Mouse (Mus musculus) 416B (cell line): ENCODE data around the gene Zgpat.

ENCODE experiments used
- DNase-seq: peaks from one replicate; pipeline ENCODE4 v3.0.0; 2011; ENCODE audit warnings: low read depth

The Zgpat gene

DNA sequence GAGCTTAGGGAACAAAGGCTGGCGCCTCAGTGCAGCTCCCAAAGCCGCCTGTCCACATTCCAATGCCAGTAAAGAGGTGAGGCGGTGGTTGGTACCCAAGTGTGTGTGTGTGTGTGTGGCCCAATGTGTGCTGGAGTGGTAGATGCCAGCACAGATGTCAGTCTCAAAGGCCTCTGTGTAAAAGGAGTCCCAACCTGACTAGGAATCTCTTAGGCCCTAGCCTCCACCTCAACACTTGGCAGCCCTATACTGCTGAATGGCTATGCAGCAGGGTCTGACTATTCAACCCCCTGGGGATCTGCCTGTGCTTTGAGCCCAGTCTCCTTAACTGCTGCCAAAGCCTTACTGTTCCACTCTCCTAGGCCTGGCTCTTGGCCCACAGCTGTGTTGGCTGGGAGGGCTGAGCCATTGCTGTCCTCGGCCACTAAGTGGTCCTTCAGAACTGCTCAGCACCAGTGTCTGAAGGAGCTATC, 20.2 kb downstream of the Zgpat start:
- DNase-seq: no peak

- no peak for DNase-seq
These were observed 21.2 kb downstream of the Zgpat start for GRCm38 (mm10) chr2:181385885-181386284.

DNA sequence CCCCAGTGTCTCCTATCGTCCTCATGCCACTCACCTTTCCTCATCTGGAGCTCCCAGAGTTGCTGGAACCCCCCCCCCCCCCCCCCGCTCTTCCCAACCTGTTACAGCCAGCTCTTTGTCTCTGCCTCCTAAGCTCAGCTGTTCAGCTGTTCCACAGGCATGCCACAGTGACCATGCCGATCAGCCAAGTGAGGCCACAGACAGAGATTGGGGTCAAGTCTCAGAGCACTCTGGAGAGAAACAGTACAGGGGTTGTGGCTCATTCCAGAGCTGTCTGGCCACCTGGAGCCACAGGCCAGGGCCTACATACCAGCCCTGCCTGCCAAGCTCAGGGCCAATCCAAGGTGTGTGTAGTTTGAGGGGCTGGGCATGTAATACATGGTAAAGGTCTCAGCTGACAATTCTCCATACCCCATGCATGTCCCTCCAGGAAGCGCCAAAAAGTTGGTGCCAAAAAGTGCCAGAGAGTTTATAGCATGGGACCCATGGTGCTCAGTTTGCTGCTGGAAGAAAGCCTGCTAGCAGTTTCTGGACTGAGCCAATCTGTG, 22.0 kb downstream of the Zgpat start:
- DNase-seq: no peak

DNA sequence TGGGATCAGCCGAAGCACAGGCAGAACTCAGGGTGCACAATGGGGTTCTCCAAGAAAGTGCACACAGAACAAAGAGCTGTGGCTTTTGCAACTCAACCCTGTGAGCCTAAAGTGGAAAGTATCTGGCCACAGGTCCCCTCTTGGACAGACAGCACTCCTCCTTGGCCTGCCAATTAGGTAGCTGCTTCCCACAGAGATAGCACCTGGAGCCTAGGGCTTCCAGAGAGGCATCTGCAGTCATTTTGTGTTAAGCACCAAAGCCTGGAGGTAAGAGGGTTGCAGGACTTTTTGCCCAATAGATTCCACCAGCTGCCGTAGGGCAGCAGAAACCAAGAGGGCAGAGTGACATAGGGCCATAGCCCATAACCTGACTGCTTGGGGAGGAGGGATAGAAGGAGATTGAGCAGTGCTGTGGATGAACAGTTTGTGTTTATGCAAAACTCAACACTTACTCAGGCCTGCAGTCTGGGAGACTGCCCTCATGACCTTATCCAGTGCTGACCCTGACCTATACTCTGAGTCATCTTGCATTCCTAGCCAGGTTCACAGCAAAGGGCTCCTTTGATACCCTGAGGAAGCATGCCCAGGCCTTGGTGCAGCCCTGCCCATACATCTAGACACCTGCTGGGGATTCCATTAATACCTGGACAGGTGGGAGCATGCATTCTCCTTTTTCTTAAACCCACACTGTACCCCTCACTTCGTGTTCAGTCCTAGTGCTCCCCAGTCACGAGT, 25.6 kb downstream of the Zgpat start:
- no peak for DNase-seq

DNA sequence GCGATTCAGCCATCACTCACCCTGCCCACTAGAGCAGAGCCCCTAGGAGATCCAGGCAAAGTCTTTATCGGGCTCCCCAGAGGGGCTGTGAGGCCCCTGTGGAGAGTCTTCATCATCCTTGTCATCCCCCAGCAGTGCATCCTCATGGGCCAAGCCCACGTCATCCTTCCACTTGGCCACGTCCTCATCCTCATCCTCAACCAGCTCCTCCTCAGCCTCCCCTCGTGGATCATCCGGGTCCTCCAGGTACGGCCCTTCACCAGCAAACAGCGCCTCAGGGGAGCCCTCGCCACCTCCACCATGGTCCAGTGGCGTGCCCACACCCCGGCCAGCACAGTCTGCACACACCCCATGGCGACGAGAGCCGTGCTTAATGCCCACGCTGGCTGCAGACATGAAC, 26.3 kb downstream of the Zgpat start:
- no peak for DNase-seq

GRCm38 (mm10) chr2:181391541-181391940, 26.8 kb downstream of the Zgpat start:
- no peak for DNase-seq

DNA sequence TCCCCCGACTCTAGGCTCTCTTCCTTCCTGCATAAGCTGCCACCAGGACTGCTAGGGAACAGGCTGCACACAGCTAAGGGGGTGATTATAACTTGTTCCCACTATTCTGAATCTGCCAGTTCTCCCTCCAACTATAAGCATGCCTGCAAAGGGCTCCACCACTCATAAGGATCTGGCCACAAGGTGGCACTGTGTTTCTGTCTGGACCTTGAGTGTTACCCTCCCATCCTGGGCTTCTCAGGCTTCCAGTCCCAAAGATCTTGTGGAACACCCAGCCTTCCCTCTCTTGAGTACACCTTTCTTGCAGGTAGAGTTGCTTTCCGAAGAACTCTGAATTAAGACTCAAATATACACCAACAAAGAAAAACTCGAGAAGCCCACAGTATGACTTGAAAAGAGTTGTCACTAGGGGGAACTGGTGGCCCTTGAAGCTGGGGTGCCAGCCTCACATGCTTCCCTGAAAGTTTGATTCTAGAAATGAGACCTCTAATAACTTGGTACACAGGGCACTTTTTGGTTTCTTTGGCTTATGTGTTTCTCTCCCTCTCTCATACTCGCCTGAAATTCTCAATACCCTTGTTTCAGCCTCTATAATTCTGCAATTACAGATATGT, 28.0 kb downstream of the Zgpat start:
- DNase-seq: peak; percentile 84

DNA sequence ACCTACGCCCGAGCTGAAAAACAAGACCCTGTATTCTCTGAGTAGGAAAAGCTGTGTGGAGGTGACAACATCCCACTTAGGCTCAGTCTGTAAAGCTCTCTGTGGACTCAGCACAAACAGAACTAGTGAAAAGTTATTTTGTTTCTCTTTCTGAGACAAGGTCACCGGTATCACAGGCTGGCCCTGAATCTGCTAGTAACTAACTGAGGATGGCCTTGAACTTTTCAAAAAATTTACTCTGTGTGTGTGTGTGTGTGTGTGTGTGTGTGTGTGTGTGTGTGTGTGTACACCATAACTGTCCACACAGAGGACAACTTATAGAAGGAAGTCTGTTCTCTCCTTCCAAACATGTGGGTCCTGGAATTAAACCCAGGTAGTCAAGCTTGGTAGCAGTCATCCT, 29.4 kb downstream of the Zgpat start:
- DNase-seq: no peak

DNA sequence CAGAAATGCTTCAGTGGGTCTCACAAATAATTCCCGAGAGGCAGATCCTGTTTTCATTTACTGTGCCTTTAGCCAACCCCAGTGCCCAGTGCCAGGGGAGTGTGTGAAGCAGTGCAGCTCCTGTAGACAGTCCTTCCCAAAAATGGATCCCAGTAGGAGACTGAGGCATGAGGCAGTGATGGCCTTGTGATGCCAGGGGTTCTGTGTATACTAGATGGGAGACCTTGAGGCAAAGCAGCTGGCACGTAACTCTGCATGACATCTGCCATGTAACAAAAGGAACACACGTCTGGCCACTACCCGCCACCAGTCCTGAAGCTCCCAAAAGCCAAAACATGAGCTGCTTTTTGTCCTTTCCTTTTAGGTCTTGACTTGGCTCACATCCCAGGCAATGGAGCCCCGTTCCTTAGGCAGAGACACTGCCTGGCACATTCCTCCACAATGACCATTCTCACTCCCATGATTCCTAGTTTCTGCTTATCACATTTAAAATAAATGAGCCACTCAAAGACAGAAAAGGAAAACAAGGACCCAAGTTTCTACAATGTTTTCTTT, 32.6 kb downstream of the Zgpat start:
- DNase-seq: no peak

- no peak for DNase-seq
These were observed 36.8 kb downstream of the Zgpat start for GRCm38 (mm10) chr2:181401497-181401896.

- DNase-seq: no peak
These were observed 39.0 kb downstream of the Zgpat start for GRCm38 (mm10) chr2:181403722-181404121.

DNA sequence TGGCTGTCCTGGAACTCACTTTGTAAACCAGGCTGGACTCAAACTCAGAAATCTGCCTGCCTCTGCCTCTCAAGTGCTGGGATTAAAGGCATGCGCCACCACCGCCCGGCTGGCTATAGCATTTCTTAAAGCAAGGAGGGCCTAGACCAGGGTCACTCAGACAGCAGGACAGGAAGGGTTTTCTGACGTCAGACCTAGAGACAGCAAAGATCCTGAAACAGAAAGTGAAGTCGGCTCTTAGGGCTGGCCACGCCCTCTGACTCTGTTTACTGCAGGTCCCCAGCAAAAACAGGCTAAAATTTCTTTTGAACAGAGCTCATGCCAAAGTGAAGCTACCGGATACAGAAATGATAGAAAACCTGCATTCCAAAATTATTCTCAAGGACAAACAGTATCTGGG, 44.9 kb downstream of the Zgpat start:
- peak; percentile 73 for DNase-seq

DNA sequence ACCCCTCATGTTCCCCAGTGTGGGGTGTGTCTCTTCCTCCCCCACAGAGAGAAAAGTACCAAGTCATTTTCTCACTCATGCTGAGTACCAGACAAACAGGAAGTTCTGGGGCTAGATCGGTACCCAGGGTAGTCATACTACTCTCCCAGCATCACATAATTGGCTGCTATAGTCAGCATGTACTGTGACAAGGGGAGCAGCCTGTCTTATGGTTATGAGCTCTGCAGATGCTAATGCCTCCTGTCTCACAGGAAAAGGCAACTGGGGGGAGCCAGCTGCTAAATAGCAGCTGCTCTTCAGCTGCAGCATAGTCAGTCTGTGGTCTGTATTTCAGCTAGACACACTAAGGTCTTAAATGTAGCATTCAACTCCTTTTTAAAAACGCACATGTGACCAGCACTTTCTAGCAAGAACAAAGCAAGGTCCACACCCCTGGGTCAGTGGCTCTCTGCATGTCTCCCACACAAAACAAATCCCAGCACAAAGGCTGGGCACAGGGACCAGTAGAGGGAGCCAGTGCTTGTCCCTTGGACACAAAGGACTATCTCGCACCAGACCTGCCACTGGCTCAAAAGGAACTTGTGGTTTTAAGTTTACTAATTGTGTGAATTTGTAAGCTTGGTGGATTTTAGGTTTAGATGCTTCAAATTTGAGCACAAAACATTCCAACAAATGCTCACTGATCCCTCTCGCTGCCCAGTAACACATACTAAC, 46.2 kb downstream of the Zgpat start:
- peak; percentile 88 for DNase-seq

DNA sequence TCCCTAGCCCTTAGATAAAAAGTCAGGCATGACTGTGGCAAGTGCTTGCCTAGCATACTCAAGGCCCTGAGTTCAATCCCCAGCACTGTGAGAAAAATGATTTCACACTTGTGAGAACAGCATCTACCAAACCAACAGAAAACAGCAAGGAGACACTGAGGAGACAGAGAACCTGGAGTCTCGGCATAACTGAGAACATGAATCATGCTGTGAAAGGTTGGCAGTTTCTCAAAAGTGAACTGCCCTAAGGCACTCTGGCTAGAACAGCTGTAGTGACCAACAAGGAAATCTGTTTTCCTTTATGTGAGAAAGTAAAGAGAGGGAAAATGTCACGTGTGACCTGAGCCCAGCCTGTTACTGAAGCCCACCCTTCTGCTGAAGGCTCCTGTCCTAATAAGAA, 48.4 kb downstream of the Zgpat start:
- no peak for DNase-seq

GRCm38 (mm10) chr2:181415945-181416344, 51.2 kb downstream of the Zgpat start:
- DNase-seq: no peak

DNA sequence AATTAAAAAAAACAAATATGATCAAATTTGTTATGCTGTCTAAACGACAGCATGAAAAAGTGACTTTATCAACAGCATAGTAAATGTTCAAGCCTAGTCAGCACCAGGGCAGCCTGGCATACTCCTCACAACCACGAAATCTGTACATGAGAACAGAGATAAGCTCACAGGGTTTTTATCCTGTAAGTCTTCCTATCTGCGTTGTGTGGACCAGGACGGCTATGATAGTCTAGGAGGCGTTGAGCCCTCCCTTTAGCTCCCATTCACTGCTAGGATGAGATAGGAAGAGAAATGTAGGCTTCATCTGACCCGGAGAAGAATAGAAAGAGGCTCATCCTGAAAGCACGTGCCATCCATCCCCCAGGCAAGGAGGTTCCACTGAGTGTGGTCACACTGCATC, 54.6 kb downstream of the Zgpat start:
- no peak for DNase-seq

DNA sequence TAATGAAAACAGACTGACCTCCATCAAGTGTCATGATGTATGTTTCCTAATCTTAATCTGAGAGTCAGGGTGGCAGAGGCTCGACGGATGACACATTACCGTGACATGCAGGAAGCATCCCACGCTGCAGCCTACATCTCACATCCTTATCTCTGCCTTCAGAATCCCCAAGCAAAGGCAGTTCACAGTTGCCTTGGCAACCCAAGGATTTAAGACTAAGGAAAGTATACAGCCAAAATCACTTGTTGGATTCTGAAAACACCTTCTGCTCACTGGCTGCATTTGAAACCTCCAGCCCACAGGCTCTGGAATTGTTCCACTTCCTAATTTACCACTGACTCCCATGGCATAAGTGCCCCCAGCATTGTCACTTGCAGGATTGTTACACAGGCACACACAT, 55.7 kb downstream of the Zgpat start:
- DNase-seq: no peak

- DNase-seq: no peak
These were observed 56.3 kb downstream of the Zgpat start for GRCm38 (mm10) chr2:181420903-181421638.

DNA sequence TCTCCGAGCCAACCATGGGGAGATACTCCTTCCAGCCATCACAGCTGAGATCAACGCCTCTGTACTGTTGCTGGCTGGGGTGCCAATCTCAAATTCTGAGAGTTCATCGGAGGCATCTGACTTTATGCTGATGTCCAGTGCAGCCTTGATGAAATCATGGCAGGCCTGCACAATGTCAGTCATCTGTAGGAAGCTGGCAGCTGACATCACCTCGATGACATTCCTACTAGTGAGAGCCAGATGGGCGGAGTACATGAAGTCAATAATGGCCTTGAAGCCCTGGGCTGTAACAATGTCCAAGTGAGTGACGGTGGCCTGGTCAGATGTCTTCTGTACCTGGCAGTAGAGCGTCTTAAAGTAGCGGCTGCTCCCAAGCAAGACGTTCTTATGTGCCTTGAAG, 59.1 kb downstream of the Zgpat start:
- DNase-seq: no peak
